In genomic region chr3:115949921-115950877, GRCm38 (mm10) we compare ENCODE assay signal across 14 mouse cellular contexts. TPM values are rescaled to one million over a fixed set of nuclear protein-coding genes. Genes with fewer than 3 reads are reported as not detected.
A peak's percentile ranks its signal among the peaks of the same experiment; 100 is the strongest.
DNase-seq lines count a peak whose midpoint lies in the region; ATAC-seq and TF ChIP-seq lines count a peak whose summit lies in the region.
"Had no signal": no experiment of that assay in that cellular context is flagged by ENCODE, and none has a peak within 500 bp of the region (broad histone marks: within the 10 kb centered on the region; RNA-seq: fewer than 3 reads in every experiment).

No protein-coding gene starts in this region.

- DNase-seq in gastrocnemius, adult 18-20 months (ENCODE audit: low spot score): peak; percentile 10
- no peak for DNase-seq in gastrocnemius, postnatal 25 days
- peak; percentile 13 for DNase-seq in lung, postnatal 36 days
- no peak for DNase-seq in lung, adult 2 months
- peak; percentile 26 for DNase-seq in adrenal gland, postnatal 10 days
- no peak for DNase-seq in spleen, postnatal 36 days (ENCODE audit: low spot score in 2 of 2)
- DNase-seq in testis, postnatal 10 days (ENCODE audit: low spot score): no peak
- DNase-seq: cerebellum, adult 8-10 months; retina, postnatal 1 day had no signal

- H3K27ac ChIP-seq in midbrain, embryonic 15.5 days: peak overlapping the region; percentile 11; the same call in 1 of the 2 replicates
- H3K27ac ChIP-seq: embryonic facial prominence, embryonic 15.5 days; liver, embryonic 15.5 days had no signal

- ATAC-seq in midbrain, embryonic 15.5 days (replicated peaks): 0 out of 2 replicates have a peak, but pooled peaks have one; percentile 24
- ATAC-seq: intestine, embryonic 16.5 days had no signal

- no peak overlapping the region for H3K4me3 ChIP-seq in lung, adult 2 months (replicated peaks; ENCODE audit: extremely low read depth, low read depth, low read length)
- no peak overlapping the region for H3K4me3 ChIP-seq in midbrain, embryonic 15.5 days
- H3K4me3 ChIP-seq: embryonic facial prominence, embryonic 15.5 days; liver, embryonic 15.5 days had no signal

- 84% methylated on average over 6 of the region's 6 CpGs for WGBS in lung, adult 2 months
- WGBS in midbrain, embryonic 15.5 days: 78% methylated on average over 6 of the region's 6 CpGs

- H3K9ac ChIP-seq in midbrain, embryonic 15.5 days: no peak overlapping the region
- H3K9ac ChIP-seq: embryonic facial prominence, embryonic 15.5 days; liver, embryonic 15.5 days had no signal

- peaks cover 5% of the 10 kb centered on the region; the same call in 1 of the 2 replicates for H3K36me3 ChIP-seq in midbrain, embryonic 15.5 days (replicated peaks)

- no peaks in the 10 kb centered on the region for H3K9me3 ChIP-seq in midbrain, embryonic 15.5 days
- H3K9me3 ChIP-seq: embryonic facial prominence, embryonic 15.5 days; liver, embryonic 15.5 days had no signal

- no peak overlapping the region for H3K4me2 ChIP-seq in midbrain, embryonic 15.5 days
- H3K4me2 ChIP-seq: embryonic facial prominence, embryonic 15.5 days; heart, embryonic 11.5 days; liver, embryonic 15.5 days had no signal

- TF ChIP-seq CTCF in lung, adult 2 months (IDR thresholded peaks at IDR 0.05; ENCODE audit: insufficient read depth, low read length): no peak

- H3K4me1 ChIP-seq in lung, adult 2 months (ENCODE audit: control insufficient read depth, insufficient read depth, low read length): no peaks in the 10 kb centered on the region
- H3K4me1 ChIP-seq in midbrain, embryonic 15.5 days: no peaks in the 10 kb centered on the region
- H3K4me1 ChIP-seq: embryonic facial prominence, embryonic 15.5 days had no signal

- no peak for TF ChIP-seq POLR2A in lung, adult 2 months (IDR thresholded peaks at IDR 0.05; ENCODE audit: borderline replicate concordance, extremely low read depth, low read depth, low read length)

- H3K27me3 ChIP-seq in midbrain, embryonic 15.5 days (replicated peaks): no peaks in the 10 kb centered on the region
- H3K27me3 ChIP-seq: embryonic facial prominence, embryonic 15.5 days; liver, embryonic 15.5 days had no signal

RNA-seq across cellular contexts. Expression of gene Slc30a7, which starts 57.0 kb away (rescaled TPM):
- 1 to 10 TPM; 3.6 to 6.3 TPM for total RNA-seq in gastrocnemius, adult 18-20 months (2021)
- total RNA-seq in gastrocnemius, postnatal 25 days (2021): 1 to 10 TPM; 7.4 to 8.9 TPM
- 11.5 and 16.2 TPM in 2 replicates for polyA plus RNA-seq in lung, adult 2 months (2012; rRNA removed)
- total RNA-seq in adrenal gland, postnatal 10 days (2021): 10 to 100 TPM; 34.2 to 37.4 TPM
- polyA plus RNA-seq in midbrain, embryonic 15.5 days (2015; fragmentation: Nextera tagmentation; extraction: Ambion mirVana): 16.1 and 16.8 TPM in 2 replicates

RNA-seq across cellular contexts. Expression of gene Extl2, which starts 57.1 kb away (rescaled TPM):
- total RNA-seq in gastrocnemius, adult 18-20 months (2021): 10 to 100 TPM; 10.5 to 10.7 TPM
- 1 to 10 TPM; 8.7 to 8.8 TPM for total RNA-seq in gastrocnemius, postnatal 25 days (2021)
- 9.8 and 10.9 TPM in 2 replicates for polyA plus RNA-seq in lung, adult 2 months (2012; rRNA removed)
- 10 to 100 TPM; 18.1 TPM for total RNA-seq in adrenal gland, postnatal 10 days (2021)
- polyA plus RNA-seq in midbrain, embryonic 15.5 days (2015; fragmentation: Nextera tagmentation; extraction: Ambion mirVana): 24.0 and 25.8 TPM in 2 replicates

Comparison
In these comparisons a context has a peak if more than half of its experiments do, and no peak if none do; other contexts are left out.
1. DNase-seq: peak in gastrocnemius, adult 18-20 months (single experiment), lung, postnatal 36 days (single experiment) and adrenal gland, postnatal 10 days (single experiment); none in gastrocnemius, postnatal 25 days (single experiment), lung, adult 2 months (single experiment), spleen, postnatal 36 days (0 of 2) and testis, postnatal 10 days (single experiment).